Mouse (Mus musculus): Measurements from ENCODE around the gene Fgfr4. TPM values are rescaled to one million over a fixed set of nuclear protein-coding genes. Genes with fewer than 3 reads are reported as not detected.
"Not testable (repeated sequence)": the region's sequence is repeated elsewhere in the genome, so short reads cannot be mapped to it uniquely, and the experiment has no call there.

Gene Fgfr4
- polyA plus RNA-seq, 1 experiment from 2014 or later: 1.1 TPM

GRCm38 (mm10) chr13:55174347-55174746, 21.9 kb downstream of the Fgfr4 start:
- Histone ChIP-seq H3K27ac (replicated peaks) (no peak overlapping the region), H3K9ac (no peak overlapping the region), H3K36me3 (no peaks in the 10 kb centered on the region), H3K4me1 (peaks cover 18% of the 10 kb centered on the region), H3K9me3 (no peaks in the 10 kb centered on the region), H3K27me3 (replicated peaks) (no peaks in the 10 kb centered on the region), H3K4me2 (no peak overlapping the region), H3K4me3 (no peak overlapping the region)
- WGBS: 72% methylated on average over 11 of the region's 11 CpGs
- no peak for ATAC-seq (ENCODE audit: extremely low read depth, insufficient number of reproducible peaks, low FRiP score, low TSS enrichment)

- Histone ChIP-seq H3K9me3 (no peaks in the 10 kb centered on the region), H3K27me3 (replicated peaks) (no peaks in the 10 kb centered on the region), H3K4me2 (no peak overlapping the region), H3K27ac (replicated peaks) (no peak overlapping the region), H3K4me3 (no peak overlapping the region), H3K4me1 (peaks cover 15% of the 10 kb centered on the region), H3K36me3 (no peaks in the 10 kb centered on the region), H3K9ac (no peak overlapping the region)
- 69% methylated on average over 6 of the region's 6 CpGs for WGBS
- no peak for ATAC-seq (ENCODE audit: extremely low read depth, insufficient number of reproducible peaks, low FRiP score, low TSS enrichment)
Observed at GRCm38 (mm10) chr13:55176265-55176664, 23.8 kb downstream of the Fgfr4 start.

- no peak overlapping the region for H3K4me2 ChIP-seq
- no peak overlapping the region for H3K4me3 ChIP-seq
- no peak overlapping the region for H3K9ac ChIP-seq
- no peak overlapping the region for H3K27ac ChIP-seq (replicated peaks)
- H3K9me3 ChIP-seq: no peaks in the 10 kb centered on the region
- H3K36me3 ChIP-seq: no peaks in the 10 kb centered on the region
- H3K27me3 ChIP-seq (replicated peaks): no peaks in the 10 kb centered on the region
- peaks cover 7% of the 10 kb centered on the region; the same call in 1 of the 2 replicates for H3K4me1 ChIP-seq
- 65% methylated on average over 4 of the region's 4 CpGs for WGBS
- ATAC-seq (ENCODE audit: extremely low read depth, insufficient number of reproducible peaks, low FRiP score, low TSS enrichment): no peak
Observed at GRCm38 (mm10) chr13:55177903-55178496, 25.6 kb downstream of the Fgfr4 start.

GRCm38 (mm10) chr13:55178556-55178955, 26.1 kb downstream of the Fgfr4 start:
- no peak for ATAC-seq (ENCODE audit: extremely low read depth, insufficient number of reproducible peaks, low FRiP score, low TSS enrichment)
- Histone ChIP-seq H3K36me3 (no peaks in the 10 kb centered on the region), H3K9me3 (no peaks in the 10 kb centered on the region)

GRCm38 (mm10) chr13:55179591-55179990, 27.2 kb downstream of the Fgfr4 start:
- Histone ChIP-seq H3K36me3 (no peaks in the 10 kb centered on the region), H3K27me3 (replicated peaks) (no peaks in the 10 kb centered on the region), H3K27ac (replicated peaks) (no peak overlapping the region), H3K4me3 (no peak overlapping the region), H3K4me2 (no peak overlapping the region), H3K9me3 (no peaks in the 10 kb centered on the region), H3K9ac (no peak overlapping the region), H3K4me1 (peaks cover 7% of the 10 kb centered on the region)
- ATAC-seq (ENCODE audit: extremely low read depth, insufficient number of reproducible peaks, low FRiP score, low TSS enrichment): no peak
- WGBS: 92% methylated on average over 3 of the region's 3 CpGs

More at GRCm38 (mm10) chr13:55178556-55178955, 26.1 kb downstream of the Fgfr4 start:
- Histone ChIP-seq H3K4me3 (no peak overlapping the region), H3K27me3 (replicated peaks) (no peaks in the 10 kb centered on the region), H3K4me1 (peaks cover 7% of the 10 kb centered on the region; the same call in 1 of the 2 replicates), H3K4me2 (no peak overlapping the region), H3K27ac (replicated peaks) (no peak overlapping the region), H3K9ac (no peak overlapping the region)
- WGBS: 31% methylated on average over 2 of the region's 2 CpGs

GRCm38 (mm10) chr13:55181786-55182172, 29.3 kb downstream of the Fgfr4 start:
- Histone ChIP-seq H3K9ac (peak overlapping the region; percentile 70), H3K4me1 (peaks cover 7% of the 10 kb centered on the region), H3K9me3 (no peaks in the 10 kb centered on the region), H3K27ac (replicated peaks) (peak overlapping the region; percentile 87), H3K4me2 (peak overlapping the region; percentile 74), H3K4me3 (peak overlapping the region; percentile 48), H3K27me3 (replicated peaks) (no peaks in the 10 kb centered on the region), H3K36me3 (no peaks in the 10 kb centered on the region)
- ATAC-seq (ENCODE audit: extremely low read depth, insufficient number of reproducible peaks, low FRiP score, low TSS enrichment): no peak
- WGBS: 67% methylated on average over 2 of the region's 2 CpGs

GRCm38 (mm10) chr13:55182173-55182894, 29.9 kb downstream of the Fgfr4 start:
- peak overlapping the region; percentile 87 for H3K27ac ChIP-seq (replicated peaks)
- no peaks in the 10 kb centered on the region for H3K9me3 ChIP-seq
- H3K4me2 ChIP-seq: peak overlapping the region; percentile 74
- 3% methylated on average over 23 of the region's 23 CpGs for WGBS
- peak; percentile 70; the same call in 1 of the 2 replicates for ATAC-seq (ENCODE audit: extremely low read depth, insufficient number of reproducible peaks, low FRiP score, low TSS enrichment)
- H3K4me3 ChIP-seq: peak overlapping the region; percentile 48
- H3K27me3 ChIP-seq (replicated peaks): no peaks in the 10 kb centered on the region
- H3K36me3 ChIP-seq: no peaks in the 10 kb centered on the region
- H3K4me1 ChIP-seq: peaks cover 7% of the 10 kb centered on the region
- peak overlapping the region; percentile 70 for H3K9ac ChIP-seq

- Histone ChIP-seq H3K4me2 (no peak overlapping the region), H3K4me3 (no peak overlapping the region), H3K27ac (replicated peaks) (no peak overlapping the region), H3K9me3 (no peaks in the 10 kb centered on the region), H3K4me1 (peaks cover 7% of the 10 kb centered on the region), H3K27me3 (replicated peaks) (no peaks in the 10 kb centered on the region), H3K36me3 (no peaks in the 10 kb centered on the region), H3K9ac (no peak overlapping the region)
- 76% methylated on average over 6 of the region's 6 CpGs for WGBS
- ATAC-seq (ENCODE audit: extremely low read depth, insufficient number of reproducible peaks, low FRiP score, low TSS enrichment): no peak
Observed at GRCm38 (mm10) chr13:55183382-55183781, 30.9 kb downstream of the Fgfr4 start.

GRCm38 (mm10) chr13:55187062-55187461, 34.6 kb downstream of the Fgfr4 start:
- H3K27ac ChIP-seq (replicated peaks); H3K9ac ChIP-seq; H3K27me3 ChIP-seq (replicated peaks); H3K4me2 ChIP-seq; H3K4me3 ChIP-seq; H3K36me3 ChIP-seq; ATAC-seq (ENCODE audit: extremely low read depth, insufficient number of reproducible peaks, low FRiP score, low TSS enrichment); H3K9me3 ChIP-seq: not testable (repeated sequence)
- 12% methylated on average over 5 of the region's 9 CpGs for WGBS
- peaks cover 17% of the 10 kb centered on the region for H3K4me1 ChIP-seq

GRCm38 (mm10) chr13:55189531-55190107, 37.2 kb downstream of the Fgfr4 start:
- H3K4me1 ChIP-seq: peaks cover 15% of the 10 kb centered on the region
- H3K27me3 ChIP-seq (replicated peaks): no peaks in the 10 kb centered on the region
- peak overlapping the region; percentile 80 for H3K9ac ChIP-seq
- no peaks in the 10 kb centered on the region for H3K9me3 ChIP-seq
- 6% methylated on average over 12 of the region's 12 CpGs for WGBS
- ATAC-seq (ENCODE audit: extremely low read depth, insufficient number of reproducible peaks, low FRiP score, low TSS enrichment): no peak
- peak overlapping the region; percentile 60 for H3K4me3 ChIP-seq
- peak overlapping the region; percentile 88 for H3K27ac ChIP-seq (replicated peaks)
- peak overlapping the region; percentile 76 for H3K4me2 ChIP-seq
- no peaks in the 10 kb centered on the region for H3K36me3 ChIP-seq

GRCm38 (mm10) chr13:55190121-55190868, 37.9 kb downstream of the Fgfr4 start:
- no peaks in the 10 kb centered on the region for H3K36me3 ChIP-seq
- H3K9me3 ChIP-seq: no peaks in the 10 kb centered on the region
- peaks cover 15% of the 10 kb centered on the region for H3K4me1 ChIP-seq
- peak overlapping the region; percentile 76 for H3K4me2 ChIP-seq
- peak overlapping the region; percentile 60 for H3K4me3 ChIP-seq
- no peaks in the 10 kb centered on the region for H3K27me3 ChIP-seq (replicated peaks)
- peak overlapping the region; percentile 80 for H3K9ac ChIP-seq
- H3K27ac ChIP-seq (replicated peaks): peak overlapping the region; percentile 88
- WGBS: 3% methylated on average over 34 of the region's 34 CpGs
- peak; percentile 99 for ATAC-seq (ENCODE audit: extremely low read depth, insufficient number of reproducible peaks, low FRiP score, low TSS enrichment)
